Mouse (Mus musculus): Measurements from ENCODE around the gene Pcnx. TPM values are rescaled to one million over a fixed set of nuclear protein-coding genes. Genes with fewer than 3 reads are reported as not detected.

The Pcnx gene
- polyA plus RNA-seq, 1 experiment from 2014 or later: 15.7 TPM

DNA sequence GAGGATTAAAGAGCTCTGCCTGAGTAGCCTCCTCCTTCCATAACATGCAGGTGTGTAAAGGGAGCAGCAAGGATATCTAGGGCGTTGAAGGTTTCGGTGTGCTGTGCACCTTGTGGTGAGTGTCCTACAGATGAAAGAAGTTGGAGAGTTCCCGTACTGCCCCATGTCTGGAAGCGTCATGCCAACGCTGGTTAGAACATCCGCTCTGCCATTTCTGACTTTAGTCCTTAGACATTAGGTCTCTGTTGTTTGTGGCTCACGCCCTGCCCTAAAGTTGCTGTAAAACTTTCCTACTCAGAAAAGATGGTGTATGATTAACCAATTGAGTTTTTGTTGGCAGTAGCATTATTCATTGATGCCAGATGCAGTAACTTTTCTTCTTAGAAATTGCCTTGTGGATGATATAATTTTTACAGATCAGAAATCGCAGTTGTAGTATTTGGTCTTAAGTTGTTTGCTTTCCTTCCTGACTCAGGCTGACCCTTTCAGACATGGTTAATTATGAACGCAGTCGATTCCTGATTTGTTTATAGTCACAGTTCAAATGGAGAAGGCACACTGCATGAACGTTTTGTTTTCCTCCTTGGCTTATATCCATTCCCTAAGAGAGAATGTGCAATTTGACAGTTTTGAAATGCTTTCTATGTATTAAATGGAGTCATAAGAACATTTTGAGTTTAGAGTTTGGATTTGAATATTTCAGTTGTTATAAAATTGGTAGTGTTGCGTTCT, 83.7 kb downstream of the Pcnx start:
- Histone ChIP-seq H3K4me2 (ENCODE audit: low read length) (no peak overlapping the region), H3K27ac (ENCODE audit: low read length) (no peak overlapping the region), H3K9me3 (ENCODE audit: control insufficient read depth, low read length) (no peaks in the 10 kb centered on the region), H3K27me3 (replicated peaks; ENCODE audit: control insufficient read depth, insufficient read depth, low read length) (no peaks in the 10 kb centered on the region), H3K4me1 (replicated peaks; ENCODE audit: control insufficient read depth, insufficient read depth, low read length) (no peaks in the 10 kb centered on the region), H3K9ac (replicated peaks; ENCODE audit: low read depth, low read length) (no peak overlapping the region), H3K36me3 (ENCODE audit: control insufficient read depth, insufficient read depth) (no peaks in the 10 kb centered on the region), H3K4me3 (replicated peaks; ENCODE audit: low read length) (no peak overlapping the region)
- WGBS: 85% methylated on average over 12 of the region's 12 CpGs
- ATAC-seq: no peak

DNA sequence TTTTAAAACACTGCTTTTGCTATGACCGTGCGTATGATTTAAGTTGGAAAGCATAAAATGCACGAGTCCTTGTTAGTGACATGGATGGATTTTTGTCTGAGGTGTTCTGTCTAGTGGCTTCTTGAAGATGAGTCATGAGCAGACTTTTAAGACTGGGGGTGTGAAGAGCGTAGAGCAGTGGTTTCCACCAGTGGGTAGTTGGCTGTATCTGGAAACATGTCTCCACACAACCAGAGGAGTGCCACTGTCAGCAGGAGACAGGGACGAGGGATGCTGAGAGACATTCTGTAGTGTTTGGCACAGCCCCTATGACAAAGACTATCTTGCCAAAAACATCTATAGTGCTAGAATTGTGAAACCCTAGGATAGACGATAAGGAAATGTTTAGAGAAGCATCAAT, 89.2 kb downstream of the Pcnx start:
- H3K36me3 ChIP-seq (ENCODE audit: control insufficient read depth, insufficient read depth): peaks cover 5% of the 10 kb centered on the region; the same call in 1 of the 2 replicates

DNA sequence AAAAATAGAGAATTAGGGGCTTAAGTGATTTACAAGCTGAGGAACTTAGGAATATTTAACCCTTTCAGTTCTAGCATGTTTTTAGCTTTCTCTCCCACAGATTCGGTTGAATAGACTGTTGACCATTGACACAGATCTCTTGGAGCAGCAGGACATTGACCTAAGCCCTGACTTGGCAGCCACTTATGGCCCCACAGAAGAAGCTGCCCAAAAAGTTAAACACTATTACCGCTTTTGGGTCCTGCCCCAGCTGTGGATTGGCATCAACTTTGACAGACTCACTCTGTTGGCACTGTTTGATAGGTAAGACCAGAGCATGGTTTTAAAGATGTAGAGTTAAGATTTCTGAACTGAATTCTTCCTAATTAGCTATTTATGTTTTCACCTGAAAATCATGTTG, 90.2 kb downstream of the Pcnx start:
- 88% methylated on average over 2 of the region's 2 CpGs for WGBS
- H3K4me1 ChIP-seq (replicated peaks; ENCODE audit: control insufficient read depth, insufficient read depth, low read length): no peaks in the 10 kb centered on the region; the same call in 1 of the 2 replicates
- H3K9me3 ChIP-seq (ENCODE audit: control insufficient read depth, low read length): no peaks in the 10 kb centered on the region
- H3K4me2 ChIP-seq (ENCODE audit: low read length): no peak overlapping the region
- no peak for ATAC-seq
- no peak overlapping the region for H3K27ac ChIP-seq (ENCODE audit: low read length)
- no peaks in the 10 kb centered on the region for H3K27me3 ChIP-seq (replicated peaks; ENCODE audit: control insufficient read depth, insufficient read depth, low read length)
- no peak overlapping the region for H3K4me3 ChIP-seq (replicated peaks; ENCODE audit: low read length)
- H3K36me3 ChIP-seq (ENCODE audit: control insufficient read depth, insufficient read depth): peaks cover 5% of the 10 kb centered on the region; the same call in 1 of the 2 replicates
- H3K9ac ChIP-seq (replicated peaks; ENCODE audit: low read depth, low read length): no peak overlapping the region

More for the DNA sequence above, 89.2 kb downstream of the Pcnx start:
- H3K4me3 ChIP-seq (replicated peaks; ENCODE audit: low read length): no peak overlapping the region
- H3K4me1 ChIP-seq (replicated peaks; ENCODE audit: control insufficient read depth, insufficient read depth, low read length): no peaks in the 10 kb centered on the region; the same call in 1 of the 2 replicates
- ATAC-seq: no peak
- no peak overlapping the region for H3K27ac ChIP-seq (ENCODE audit: low read length)
- no peak overlapping the region for H3K9ac ChIP-seq (replicated peaks; ENCODE audit: low read depth, low read length)
- H3K4me2 ChIP-seq (ENCODE audit: low read length): no peak overlapping the region
- WGBS: 83% methylated on average over 6 of the region's 6 CpGs
- no peaks in the 10 kb centered on the region for H3K27me3 ChIP-seq (replicated peaks; ENCODE audit: control insufficient read depth, insufficient read depth, low read length)
- no peaks in the 10 kb centered on the region for H3K9me3 ChIP-seq (ENCODE audit: control insufficient read depth, low read length)

- 82% methylated on average over 4 of the region's 4 CpGs for WGBS
- Histone ChIP-seq H3K9me3 (ENCODE audit: control insufficient read depth, low read length) (no peaks in the 10 kb centered on the region), H3K9ac (replicated peaks; ENCODE audit: low read depth, low read length) (no peak overlapping the region), H3K27ac (ENCODE audit: low read length) (no peak overlapping the region), H3K36me3 (ENCODE audit: control insufficient read depth, insufficient read depth) (no peaks in the 10 kb centered on the region), H3K4me1 (replicated peaks; ENCODE audit: control insufficient read depth, insufficient read depth, low read length) (no peaks in the 10 kb centered on the region), H3K4me2 (ENCODE audit: low read length) (no peak overlapping the region), H3K4me3 (replicated peaks; ENCODE audit: low read length) (no peak overlapping the region), H3K27me3 (replicated peaks; ENCODE audit: control insufficient read depth, insufficient read depth, low read length) (no peaks in the 10 kb centered on the region)
- ATAC-seq: no peak
Observed at GRCm38 (mm10) chr12:81958351-81958750, 98.5 kb downstream of the Pcnx start.

DNA sequence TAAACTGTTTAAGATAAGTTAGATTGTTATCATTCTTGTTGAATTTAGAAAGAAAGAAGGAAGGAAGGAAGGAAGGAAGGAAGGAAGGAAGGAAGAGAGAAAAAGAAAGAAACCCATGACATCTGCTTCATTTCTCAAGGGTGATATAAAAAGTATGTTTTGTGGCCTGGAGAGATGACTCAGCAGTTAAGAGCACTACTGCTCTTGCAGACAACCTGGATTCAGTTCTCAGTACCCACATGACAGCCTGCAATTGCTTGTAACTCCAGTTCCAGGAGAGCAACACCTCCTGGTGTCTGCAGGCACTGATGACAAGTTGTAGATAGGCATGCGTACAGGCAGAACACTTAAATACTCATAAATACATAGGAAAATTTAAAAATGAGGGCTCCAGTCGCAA, 105.6 kb downstream of the Pcnx start:
- Histone ChIP-seq H3K4me3 (replicated peaks; ENCODE audit: low read length) (no peak overlapping the region), H3K27ac (ENCODE audit: low read length) (no peak overlapping the region), H3K36me3 (ENCODE audit: control insufficient read depth, insufficient read depth) (peaks cover 15% of the 10 kb centered on the region), H3K4me1 (replicated peaks; ENCODE audit: control insufficient read depth, insufficient read depth, low read length) (no peaks in the 10 kb centered on the region), H3K4me2 (ENCODE audit: low read length) (no peak overlapping the region), H3K9ac (replicated peaks; ENCODE audit: low read depth, low read length) (no peak overlapping the region), H3K9me3 (ENCODE audit: control insufficient read depth, low read length) (no peaks in the 10 kb centered on the region), H3K27me3 (replicated peaks; ENCODE audit: control insufficient read depth, insufficient read depth, low read length) (no peaks in the 10 kb centered on the region)
- WGBS: 95% methylated on average over 2 of the region's 2 CpGs
- ATAC-seq: no peak

GRCm38 (mm10) chr12:81971042-81971883, 111.4 kb downstream of the Pcnx start:
- H3K9me3 ChIP-seq (ENCODE audit: control insufficient read depth, low read length): no peaks in the 10 kb centered on the region
- H3K27me3 ChIP-seq (replicated peaks; ENCODE audit: control insufficient read depth, insufficient read depth, low read length): no peaks in the 10 kb centered on the region
- H3K36me3 ChIP-seq (ENCODE audit: control insufficient read depth, insufficient read depth): peaks cover 21% of the 10 kb centered on the region
- H3K4me1 ChIP-seq (replicated peaks; ENCODE audit: control insufficient read depth, insufficient read depth, low read length): no peaks in the 10 kb centered on the region
- no peak overlapping the region for H3K9ac ChIP-seq (replicated peaks; ENCODE audit: low read depth, low read length)
- no peak overlapping the region for H3K4me2 ChIP-seq (ENCODE audit: low read length)
- no peak overlapping the region for H3K27ac ChIP-seq (ENCODE audit: low read length)
- ATAC-seq: no peak
- no peak overlapping the region for H3K4me3 ChIP-seq (replicated peaks; ENCODE audit: low read length)
- WGBS: 88% methylated on average over 19 of the region's 19 CpGs

GRCm38 (mm10) chr12:81971884-81972362, 112.1 kb downstream of the Pcnx start:
- WGBS: 55% methylated on average over 8 of the region's 8 CpGs
- H3K4me3 ChIP-seq (replicated peaks; ENCODE audit: low read length): no peak overlapping the region
- no peak overlapping the region for H3K4me2 ChIP-seq (ENCODE audit: low read length)
- peaks cover 19% of the 10 kb centered on the region for H3K36me3 ChIP-seq (ENCODE audit: control insufficient read depth, insufficient read depth)
- H3K9me3 ChIP-seq (ENCODE audit: control insufficient read depth, low read length): no peaks in the 10 kb centered on the region
- no peak overlapping the region for H3K9ac ChIP-seq (replicated peaks; ENCODE audit: low read depth, low read length)
- no peaks in the 10 kb centered on the region for H3K27me3 ChIP-seq (replicated peaks; ENCODE audit: control insufficient read depth, insufficient read depth, low read length)
- H3K4me1 ChIP-seq (replicated peaks; ENCODE audit: control insufficient read depth, insufficient read depth, low read length): no peaks in the 10 kb centered on the region
- no peak for ATAC-seq
- no peak overlapping the region for H3K27ac ChIP-seq (ENCODE audit: low read length)

DNA sequence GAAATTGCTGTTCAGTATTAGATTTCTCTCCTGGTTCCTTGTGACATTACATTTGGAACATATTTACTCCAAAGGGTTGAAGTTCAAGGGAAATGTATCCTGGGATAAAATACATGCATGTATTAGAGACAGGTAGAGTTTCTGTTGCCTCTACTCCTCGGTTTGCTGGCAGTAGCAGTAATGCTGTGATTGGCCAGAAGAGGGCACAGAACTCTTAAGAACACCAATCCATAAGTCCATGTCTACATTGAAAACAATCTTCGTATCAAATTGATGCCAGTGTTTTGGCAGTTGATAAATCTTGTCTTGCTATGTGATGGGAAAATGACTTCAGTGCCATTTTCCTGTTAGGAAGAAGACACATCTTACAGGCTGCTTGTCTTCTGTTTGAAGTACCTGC, 115.0 kb downstream of the Pcnx start:
- no peaks in the 10 kb centered on the region for H3K4me1 ChIP-seq (replicated peaks; ENCODE audit: control insufficient read depth, insufficient read depth, low read length)
- H3K36me3 ChIP-seq (ENCODE audit: control insufficient read depth, insufficient read depth): peaks cover 15% of the 10 kb centered on the region
- H3K4me3 ChIP-seq (replicated peaks; ENCODE audit: low read length): no peak overlapping the region
- no peaks in the 10 kb centered on the region for H3K9me3 ChIP-seq (ENCODE audit: control insufficient read depth, low read length)
- H3K9ac ChIP-seq (replicated peaks; ENCODE audit: low read depth, low read length): no peak overlapping the region
- H3K27me3 ChIP-seq (replicated peaks; ENCODE audit: control insufficient read depth, insufficient read depth, low read length): no peaks in the 10 kb centered on the region
- ATAC-seq: no peak
- no peak overlapping the region for H3K4me2 ChIP-seq (ENCODE audit: low read length)
- H3K27ac ChIP-seq (ENCODE audit: low read length): no peak overlapping the region
- WGBS: 65% methylated on average over 2 of the region's 2 CpGs

- no peaks in the 10 kb centered on the region for H3K4me1 ChIP-seq (replicated peaks; ENCODE audit: control insufficient read depth, insufficient read depth, low read length)
- no peak for ATAC-seq
- no peaks in the 10 kb centered on the region for H3K27me3 ChIP-seq (replicated peaks; ENCODE audit: control insufficient read depth, insufficient read depth, low read length)
- WGBS: 74% methylated on average over 4 of the region's 4 CpGs
- H3K4me3 ChIP-seq (replicated peaks; ENCODE audit: low read length): no peak overlapping the region
- H3K4me2 ChIP-seq (ENCODE audit: low read length): no peak overlapping the region
- peaks cover 32% of the 10 kb centered on the region for H3K36me3 ChIP-seq (ENCODE audit: control insufficient read depth, insufficient read depth)
- H3K9me3 ChIP-seq (ENCODE audit: control insufficient read depth, low read length): no peaks in the 10 kb centered on the region
- no peak overlapping the region for H3K9ac ChIP-seq (replicated peaks; ENCODE audit: low read depth, low read length)
- H3K27ac ChIP-seq (ENCODE audit: low read length): no peak overlapping the region
Observed at GRCm38 (mm10) chr12:81977346-81977745, 117.5 kb downstream of the Pcnx start.

Measured in forebrain, embryonic 16.5 days (tissue).